Mouse (Mus musculus) liver, embryonic 11.5 days (tissue): Measurements from ENCODE around the gene Smim14. TPM values are rescaled to one million over a fixed set of nuclear protein-coding genes. Genes with fewer than 3 reads are reported as not detected.
"Not testable (repeated sequence)": the region's sequence is repeated elsewhere in the genome, so short reads cannot be mapped to it uniquely, and the experiment has no call there.

ENCODE experiments used
- ATAC-seq: fragments of 200-750 bp; cut with Nextera tagmentation; replicated peaks from 2 replicates; pipeline ENCODE4 v1.8.0; 2017; ENCODE audit warnings: moderate number of reproducible peaks, mild to moderate bottlenecking, moderate TSS enrichment, moderate library complexity; ENCODE audit not compliant: low FRiP score
- DNase-seq: peaks from one replicate; pipeline ENCODE4 v3.0.0-alpha.2; 2017; ENCODE audit warnings: low spot score
- H3K27ac ChIP-seq: fragments of 300-500 bp; sonication (generic); 2 replicates; pipeline ENCODE4 v1.5.1; 2014; ENCODE audit warnings: mild to moderate bottlenecking, low read depth, low read length, control low read depth
- H3K27me3 ChIP-seq: fragments of 300-500 bp; sonication (generic); replicated peaks from 2 replicates; pipeline ENCODE4 v1.6.1; 2014; ENCODE audit warnings: low read length, mixed read lengths; ENCODE audit not compliant: control insufficient read depth, insufficient read depth
- H3K36me3 ChIP-seq: fragments of 300-500 bp; sonication (generic); 2 replicates; pipeline ENCODE4 v1.6.1; 2014; ENCODE audit warnings: mild to moderate bottlenecking, low read length, moderate library complexity, mixed read lengths; ENCODE audit not compliant: control insufficient read depth, insufficient read depth
- H3K4me1 ChIP-seq: fragments of 300-500 bp; sonication (generic); replicated peaks from 2 replicates; pipeline ENCODE4 v1.6.1; 2014; ENCODE audit warnings: low read length, mixed read lengths; ENCODE audit not compliant: control insufficient read depth, insufficient read depth
- H3K4me2 ChIP-seq: fragments of 300-500 bp; sonication (generic); 2 replicates; pipeline ENCODE4 v1.6.1; 2014; ENCODE audit warnings: mild to moderate bottlenecking, control low read depth, moderate library complexity
- H3K4me3 ChIP-seq: fragments of 300-500 bp; sonication (generic); 2 replicates; pipeline ENCODE4 v1.5.1; 2014; ENCODE audit warnings: low read depth, low read length, control low read depth
- H3K9ac ChIP-seq: fragments of 300-500 bp; sonication (generic); 2 replicates; pipeline ENCODE4 v1.6.1; 2014; ENCODE audit warnings: low read depth, low read length, control low read depth
- H3K9me3 ChIP-seq: fragments of 300-500 bp; sonication (generic); 2 replicates; pipeline ENCODE4 v1.6.1; 2016; ENCODE audit warnings: low read length, inconsistent platforms, mixed read lengths; ENCODE audit not compliant: control insufficient read depth
- WGBS: fragments of 180-500 bp; shearing (Covaris S2); extraction: QIAGEN DNeasy Blood & Tissue Kit; methylation state at CpG from one replicate; pipeline ENCODE4 v1.1.7; 2014; 5-methylcytosine and 5-hydroxymethylcytosine counted together
- polyA plus RNA-seq: library from polyadenylated mRNA; unstranded; fragments of >200 nt; fragmentation: Nextera tagmentation; extraction: Ambion mirVana; gene quantifications from 2 replicates; pipeline ENCODE4 v1.2.1, GENCODE M21; 2014

Gene Smim14
- polyA plus RNA-seq, 1 experiment from 2014 or later: 68.9 TPM

GRCm38 (mm10) chr5:65487381-65487780 is 49.6 kb downstream of the Smim14 start:
- ATAC-seq (no peak), DNase-seq (no peak)
- Histone ChIP-seq H3K27me3 (no peaks in the 10 kb centered on the region), H3K36me3 (no peaks in the 10 kb centered on the region), H3K4me3 (no peak overlapping the region), H3K4me2 (no peak overlapping the region), H3K9ac (no peak overlapping the region), H3K27ac (no peak overlapping the region), H3K9me3 (no peaks in the 10 kb centered on the region), H3K4me1 (peaks cover 9% of the 10 kb centered on the region)
- WGBS: 77% methylated on average over 10 of the region's 10 CpGs

GRCm38 (mm10) chr5:65486514-65486913 is 50.5 kb downstream of the Smim14 start:
- Histone ChIP-seq H3K27me3 (no peaks in the 10 kb centered on the region), H3K4me2 (no peak overlapping the region), H3K27ac (no peak overlapping the region), H3K4me3 (no peak overlapping the region), H3K4me1 (peaks cover 8% of the 10 kb centered on the region), H3K36me3 (no peaks in the 10 kb centered on the region), H3K9ac (no peak overlapping the region), H3K9me3 (no peaks in the 10 kb centered on the region)
- ATAC-seq: no peak
- no peak for DNase-seq
- WGBS: 79% methylated on average over 2 of the region's 2 CpGs

- WGBS: 83% methylated on average over 4 of the region's 4 CpGs
These were observed 54.0 kb downstream of the Smim14 start for GRCm38 (mm10) chr5:65482996-65483395.

GRCm38 (mm10) chr5:65480511-65480910 is 56.5 kb downstream of the Smim14 start:
- Histone ChIP-seq H3K36me3 (no peaks in the 10 kb centered on the region), H3K4me3 (no peak overlapping the region), H3K9ac (no peak overlapping the region), H3K4me2 (peak overlapping the region; percentile 9; the same call in 1 of the 2 replicates), H3K27ac (peak overlapping the region; percentile 32; the same call in 1 of the 2 replicates), H3K27me3 (no peaks in the 10 kb centered on the region), H3K4me1 (peaks cover 22% of the 10 kb centered on the region), H3K9me3 (no peaks in the 10 kb centered on the region)
- no peak for DNase-seq
- peak; percentile 46 for ATAC-seq
- WGBS: 35% methylated on average over 4 of the region's 4 CpGs

More at GRCm38 (mm10) chr5:65482996-65483395, 54.0 kb downstream of the Smim14 start:
- Histone ChIP-seq H3K36me3 (no peaks in the 10 kb centered on the region), H3K4me2 (no peak overlapping the region), H3K9me3 (no peaks in the 10 kb centered on the region), H3K4me3 (no peak overlapping the region), H3K27me3 (no peaks in the 10 kb centered on the region), H3K27ac (no peak overlapping the region), H3K9ac (no peak overlapping the region), H3K4me1 (peaks cover 17% of the 10 kb centered on the region)
- DNase-seq (no peak), ATAC-seq (no peak)

- H3K27ac ChIP-seq: peak overlapping the region; percentile 32; the same call in 1 of the 2 replicates
- no peak overlapping the region for H3K4me3 ChIP-seq
- no peaks in the 10 kb centered on the region for H3K27me3 ChIP-seq
- ATAC-seq (no peak), DNase-seq (no peak)
- H3K4me2 ChIP-seq: peak overlapping the region; percentile 9; the same call in 1 of the 2 replicates
- H3K9ac ChIP-seq: no peak overlapping the region
- H3K9me3 ChIP-seq: no peaks in the 10 kb centered on the region
- no peaks in the 10 kb centered on the region for H3K36me3 ChIP-seq
- peaks cover 22% of the 10 kb centered on the region for H3K4me1 ChIP-seq
- 85% methylated on average over 9 of the region's 9 CpGs for WGBS
These were observed 57.1 kb downstream of the Smim14 start for GRCm38 (mm10) chr5:65479681-65480445.

GRCm38 (mm10) chr5:65478224-65478623 is 58.8 kb downstream of the Smim14 start:
- Histone ChIP-seq H3K4me3 (no peak overlapping the region), H3K27me3 (no peaks in the 10 kb centered on the region), H3K27ac (no peak overlapping the region), H3K4me1 (peaks cover 16% of the 10 kb centered on the region), H3K9ac (no peak overlapping the region), H3K9me3 (no peaks in the 10 kb centered on the region), H3K36me3 (no peaks in the 10 kb centered on the region), H3K4me2 (no peak overlapping the region)
- WGBS: 69% methylated on average over 4 of the region's 4 CpGs
- no peak for ATAC-seq
- DNase-seq: no peak

- H3K36me3 ChIP-seq, DNase-seq, H3K27me3 ChIP-seq, H3K9ac ChIP-seq, H3K4me2 ChIP-seq, H3K9me3 ChIP-seq, H3K27ac ChIP-seq, H3K4me3 ChIP-seq: not testable (repeated sequence)
- peaks cover 16% of the 10 kb centered on the region for H3K4me1 ChIP-seq
- 63% methylated on average over 4 of the region's 4 CpGs for WGBS
- peak; percentile 87 for ATAC-seq
These were observed 60.2 kb downstream of the Smim14 start for GRCm38 (mm10) chr5:65476739-65477138.

- Histone ChIP-seq H3K9me3 (no peaks in the 10 kb centered on the region), H3K36me3 (no peaks in the 10 kb centered on the region), H3K4me1 (peaks cover 14% of the 10 kb centered on the region), H3K27me3 (no peaks in the 10 kb centered on the region), H3K27ac (0 out of 2 replicates have a peak overlapping the region, but pooled peaks have one; percentile 22), H3K4me2 (no peak overlapping the region), H3K9ac (no peak overlapping the region), H3K4me3 (no peak overlapping the region)
- ATAC-seq (no peak), DNase-seq (no peak)
- 55% methylated on average over 2 of the region's 2 CpGs for WGBS
These were observed 61.2 kb downstream of the Smim14 start for GRCm38 (mm10) chr5:65475806-65476205.

- 88% methylated on average over 6 of the region's 6 CpGs for WGBS
- H3K9me3 ChIP-seq: no peaks in the 10 kb centered on the region
These were observed 67.2 kb downstream of the Smim14 start for GRCm38 (mm10) chr5:65469766-65470165.

More at GRCm38 (mm10) chr5:65469766-65470165, 67.2 kb downstream of the Smim14 start:
- Histone ChIP-seq H3K4me3 (no peak overlapping the region), H3K4me2 (no peak overlapping the region), H3K27ac (no peak overlapping the region), H3K36me3 (no peaks in the 10 kb centered on the region), H3K9ac (no peak overlapping the region), H3K27me3 (no peaks in the 10 kb centered on the region), H3K4me1 (no peaks in the 10 kb centered on the region)
- ATAC-seq (no peak), DNase-seq (no peak)
